Mouse (Mus musculus): ENCODE measurements around the gene 4921504E06Rik.

DNA sequence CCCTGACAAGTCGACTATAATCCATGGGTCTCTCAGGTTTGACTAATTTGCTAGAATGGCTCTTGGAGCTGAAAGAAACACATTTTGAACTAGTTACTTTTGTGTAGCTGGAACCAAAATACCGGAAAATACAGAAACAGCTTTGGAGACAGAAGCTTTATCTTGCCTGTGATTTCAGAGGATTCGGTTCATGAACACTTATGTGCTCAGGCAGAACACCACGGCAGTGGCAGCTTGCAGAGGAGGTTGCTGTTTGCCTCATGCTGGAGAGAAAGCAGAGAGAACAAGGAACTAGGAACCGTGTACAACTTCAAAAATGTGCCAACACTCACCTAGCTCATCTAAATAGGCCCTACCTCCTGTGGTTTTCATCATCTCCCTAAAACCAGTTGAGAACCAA lies 46.1 kb upstream of the 4921504E06Rik start:
- TF ChIP-seq GATA1 (IDR thresholded peaks at IDR 0.05; ENCODE audit: low read length) (no peak), TAL1 (IDR thresholded peaks at IDR 0.05; ENCODE audit: low read length) (no peak)
